ENCODE assay signal across 8 mouse cellular contexts in the genomic region with DNA sequence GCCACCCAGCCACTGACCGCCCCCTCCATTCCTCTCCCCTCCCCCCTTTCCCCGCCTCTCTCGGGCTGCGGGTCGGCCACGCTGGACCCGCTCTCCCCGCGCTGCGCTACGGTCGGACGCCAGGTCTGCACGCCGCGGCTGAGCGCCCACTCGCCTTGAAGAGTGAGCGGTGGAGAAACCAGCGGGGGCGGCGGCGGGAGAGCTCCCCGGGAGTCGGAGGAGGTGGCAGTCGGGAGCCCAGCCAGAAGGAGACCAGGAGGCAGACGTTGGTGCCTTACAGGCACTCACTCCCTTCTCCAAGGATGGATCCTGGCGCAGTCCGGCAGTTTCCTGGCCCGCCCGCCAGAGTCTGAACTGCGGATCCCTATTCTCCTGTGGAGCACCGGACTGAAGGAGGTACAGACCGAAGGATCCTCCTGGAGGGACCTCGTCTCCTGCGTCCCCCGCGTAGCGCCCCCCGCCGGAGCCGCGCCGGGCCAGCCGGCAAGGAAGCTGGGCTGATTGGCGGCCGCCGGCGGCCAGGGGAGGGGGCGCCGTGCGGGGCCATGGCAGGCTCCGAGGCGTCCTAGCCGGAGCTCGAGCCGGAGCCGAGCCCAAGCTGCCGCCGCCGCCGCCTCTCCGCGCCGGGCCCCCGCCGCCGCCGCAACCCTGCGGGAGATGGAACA. TPM values are rescaled to one million over a fixed set of nuclear protein-coding genes. Genes with fewer than 3 reads are reported as not detected.
DNase-seq lines count a peak whose midpoint lies in the region; ATAC-seq and TF ChIP-seq lines count a peak whose summit lies in the region.

No protein-coding gene starts in this region.

- peak overlapping the region; percentile 1; the same call in 1 of the 2 replicates for H3K4me3 ChIP-seq in G1E (ENCODE audit: low read depth, low read length)
- H3K4me3 ChIP-seq in forebrain, embryonic 13.5 days, result peak overlapping the region; percentile 62
- no peak overlapping the region; the same call in 1 of the 2 replicates for H3K4me3 ChIP-seq in liver, embryonic 16.5 days (ENCODE audit: low read depth, low read length)
- H3K4me3 ChIP-seq in stomach, embryonic 15.5 days (replicated peaks), result peak overlapping the region; percentile 45

- ATAC-seq in G1E (ENCODE audit: extremely low read depth, insufficient number of reproducible peaks, low FRiP score, poor library complexity, severe bottlenecking), result no peak
- peak; percentile 36 for ATAC-seq in forebrain, embryonic 13.5 days
- no peak for ATAC-seq in liver, embryonic 16.5 days (ENCODE audit: low read depth)
- ATAC-seq in stomach, embryonic 15.5 days (ENCODE audit: insufficient read depth, low FRiP score, low read depth), result no peak

- TF ChIP-seq CTCF in G1E (IDR thresholded peaks at IDR 0.05; ENCODE audit: low read depth, low read length), result no peak

- H3K4me2 ChIP-seq in forebrain, embryonic 13.5 days, result peak overlapping the region; percentile 95
- peak overlapping the region; percentile 20; the same call in 1 of the 2 replicates for H3K4me2 ChIP-seq in liver, embryonic 16.5 days (ENCODE audit: low read depth, low read length)
- H3K4me2 ChIP-seq in stomach, embryonic 15.5 days, result peak overlapping the region; percentile 92

- H3K27ac ChIP-seq in forebrain, embryonic 13.5 days, result 0 out of 2 replicates have a peak overlapping the region, but pooled peaks have one; percentile 19
- no peak overlapping the region for H3K27ac ChIP-seq in liver, embryonic 16.5 days (ENCODE audit: low read length)
- H3K27ac ChIP-seq in stomach, embryonic 15.5 days, result no peak overlapping the region

- H3K36me3 ChIP-seq in G1E (replicated peaks), result no peaks in the 10 kb centered on the region
- no peaks in the 10 kb centered on the region for H3K36me3 ChIP-seq in forebrain, embryonic 13.5 days (ENCODE audit: poor library complexity, severe bottlenecking)
- H3K36me3 ChIP-seq in liver, embryonic 16.5 days (ENCODE audit: control insufficient read depth, insufficient read depth), result no peaks in the 10 kb centered on the region
- H3K36me3 ChIP-seq in stomach, embryonic 15.5 days, result no peaks in the 10 kb centered on the region

- no peaks in the 10 kb centered on the region for H3K4me1 ChIP-seq in G1E (ENCODE audit: insufficient read depth, low read depth, low read length)
- peaks cover 39% of the 10 kb centered on the region for H3K4me1 ChIP-seq in forebrain, embryonic 13.5 days
- no peaks in the 10 kb centered on the region for H3K4me1 ChIP-seq in liver, embryonic 16.5 days (ENCODE audit: control insufficient read depth, low read depth, low read length)
- peaks cover 17% of the 10 kb centered on the region; the same call in 1 of the 2 replicates for H3K4me1 ChIP-seq in stomach, embryonic 15.5 days

- 0% methylated on average over 32 of the region's 70 CpGs for WGBS in forebrain, embryonic 13.5 days
- under 1% methylated on average over 53 of the region's 70 CpGs for WGBS in liver, embryonic 16.5 days (ENCODE audit: insufficient replicate concordance)
- under 1% methylated on average over 40 of the region's 70 CpGs for WGBS in stomach, embryonic 15.5 days

- H3K9me3 ChIP-seq in G1E (replicated peaks), result peaks cover 75% of the 10 kb centered on the region
- H3K9me3 ChIP-seq in forebrain, embryonic 13.5 days (replicated peaks), result no peaks in the 10 kb centered on the region
- H3K9me3 ChIP-seq in liver, embryonic 16.5 days (replicated peaks; ENCODE audit: control insufficient read depth, low read length), result no peaks in the 10 kb centered on the region
- H3K9me3 ChIP-seq in stomach, embryonic 15.5 days, result no peaks in the 10 kb centered on the region

- DNase-seq in gastrocnemius, postnatal 4 days (ENCODE audit: low spot score in 2 of 2), result peak; percentile 18 to 21
- no peak for DNase-seq in gastrocnemius, adult 18-20 months (ENCODE audit: low spot score)
- DNase-seq in G1E (ENCODE audit: low spot score), result no peak
- peak; percentile 51 to 67 for DNase-seq in kidney, postnatal 4 days
- no peak for DNase-seq in adrenal gland, postnatal 36 days

- H3K9ac ChIP-seq in forebrain, embryonic 13.5 days, result peak overlapping the region; percentile 77
- H3K9ac ChIP-seq in liver, embryonic 16.5 days (ENCODE audit: low read depth, low read length), result no peak overlapping the region
- H3K9ac ChIP-seq in stomach, embryonic 15.5 days, result no peak overlapping the region; the same call in 1 of the 2 replicates

- H3K27me3 ChIP-seq in G1E (ENCODE audit: insufficient read depth, low read length), result no peaks in the 10 kb centered on the region; the same call in 1 of the 2 replicates
- peaks cover 58% of the 10 kb centered on the region for H3K27me3 ChIP-seq in forebrain, embryonic 13.5 days
- H3K27me3 ChIP-seq in liver, embryonic 16.5 days (ENCODE audit: control insufficient read depth, insufficient read depth, low read depth, low read length), result peaks cover 60% of the 10 kb centered on the region
- H3K27me3 ChIP-seq in stomach, embryonic 15.5 days (replicated peaks), result peaks cover 70% of the 10 kb centered on the region

RNA-seq across cellular contexts. Expression of a gene that starts 0.7 kb away (rescaled TPM):
- total RNA-seq in gastrocnemius, postnatal 4 days (2021), result 1 to 10 TPM; 2.7 to 2.9 TPM
- total RNA-seq in gastrocnemius, adult 18-20 months (2021), result not detected
- not detected in 2 replicates for total RNA-seq in G1E (2014; fragmentation: Nextera tagmentation)
- total RNA-seq in G1E (2017), result not detected in 2 replicates
- polyA plus RNA-seq in G1E (2012), result not detected in 2 replicates
- polyA plus RNA-seq in forebrain, embryonic 13.5 days (2015; fragmentation: Nextera tagmentation; extraction: Ambion mirVana), result 9.6 and 10.7 TPM in 2 replicates
- polyA plus RNA-seq in liver, embryonic 16.5 days (2015; fragmentation: Nextera tagmentation; extraction: Ambion mirVana), result not detected in 2 replicates
- polyA plus RNA-seq in stomach, embryonic 15.5 days (2015; fragmentation: Nextera tagmentation; extraction: Ambion mirVana), result 0.46 and 1.2 TPM in 2 replicates
- total RNA-seq in adrenal gland, postnatal 36 days (2021), result 1 to 10 TPM in 1 of 2 experiments, under 1 TPM in 1; 0.89 to 2.2 TPM

Comparison
In these comparisons a context has a peak if more than half of its experiments do, and no peak if none do; other contexts are left out.
1. DNase-seq: peak in gastrocnemius, postnatal 4 days (2 of 2) and kidney, postnatal 4 days (2 of 2); none in gastrocnemius, adult 18-20 months (single experiment), G1E (single experiment) and adrenal gland, postnatal 36 days (0 of 2).
2. H3K4me2 ChIP-seq: peak in every context shown above with its lines; median percentile 95 in forebrain, embryonic 13.5 days; 92 in stomach, embryonic 15.5 days; 20 in liver, embryonic 16.5 days.